Mouse (Mus musculus): ENCODE measurements around the gene Atp2a3. TPM values are rescaled to one million over a fixed set of nuclear protein-coding genes. Genes with fewer than 3 reads are reported as not detected.

Atp2a3 gene
- polyA plus RNA-seq, 1 experiment from 2014 or later: 4.0 TPM

- no peak for ATAC-seq (ENCODE audit: insufficient number of reproducible peaks, low FRiP score, low TSS enrichment, low read depth)
- no peak overlapping the region for H3K27ac ChIP-seq (replicated peaks)
- no peak overlapping the region for H3K9ac ChIP-seq
- no peaks in the 10 kb centered on the region for H3K36me3 ChIP-seq
- H3K4me2 ChIP-seq (replicated peaks): no peak overlapping the region
- no peak overlapping the region for H3K4me3 ChIP-seq (replicated peaks)
- WGBS: 41% methylated on average over 3 of the region's 3 CpGs
- no peaks in the 10 kb centered on the region for H3K27me3 ChIP-seq
- no peaks in the 10 kb centered on the region for H3K9me3 ChIP-seq (replicated peaks)
- 0 out of 2 replicates have a peak, but pooled peaks cover 4% of the 10 kb centered on the region for H3K4me1 ChIP-seq
Observed at GRCm38 (mm10) chr11:73007113-73007512, 46.1 kb downstream of the Atp2a3 start.

- 63% methylated on average over 11 of the region's 11 CpGs for WGBS
- Histone ChIP-seq H3K27ac (replicated peaks) (no peak overlapping the region), H3K9ac (no peak overlapping the region), H3K4me3 (replicated peaks) (no peak overlapping the region), H3K27me3 (no peaks in the 10 kb centered on the region), H3K4me1 (0 out of 2 replicates have a peak, but pooled peaks cover 4% of the 10 kb centered on the region), H3K9me3 (replicated peaks) (no peaks in the 10 kb centered on the region), H3K4me2 (replicated peaks) (no peak overlapping the region), H3K36me3 (no peaks in the 10 kb centered on the region)
- no peak for ATAC-seq (ENCODE audit: insufficient number of reproducible peaks, low FRiP score, low TSS enrichment, low read depth)
Observed at GRCm38 (mm10) chr11:73007698-73008481, 46.9 kb downstream of the Atp2a3 start.

- no peaks in the 10 kb centered on the region for H3K9me3 ChIP-seq (replicated peaks)
- no peak overlapping the region for H3K4me3 ChIP-seq (replicated peaks)
- no peak for ATAC-seq (ENCODE audit: insufficient number of reproducible peaks, low FRiP score, low TSS enrichment, low read depth)
- H3K4me2 ChIP-seq (replicated peaks): no peak overlapping the region
- H3K27me3 ChIP-seq: no peaks in the 10 kb centered on the region
- no peaks in the 10 kb centered on the region for H3K36me3 ChIP-seq
- H3K9ac ChIP-seq: no peak overlapping the region
- WGBS: 61% methylated on average over 2 of the region's 2 CpGs
- no peak overlapping the region for H3K27ac ChIP-seq (replicated peaks)
- H3K4me1 ChIP-seq: 0 out of 2 replicates have a peak, but pooled peaks cover 4% of the 10 kb centered on the region
Observed at GRCm38 (mm10) chr11:73008826-73009225, 47.9 kb downstream of the Atp2a3 start.

- no peaks in the 10 kb centered on the region for H3K9me3 ChIP-seq (replicated peaks)
- ATAC-seq (ENCODE audit: insufficient number of reproducible peaks, low FRiP score, low TSS enrichment, low read depth): no peak
- no peaks in the 10 kb centered on the region for H3K27me3 ChIP-seq
- H3K27ac ChIP-seq (replicated peaks): no peak overlapping the region
- 0 out of 2 replicates have a peak, but pooled peaks cover 7% of the 10 kb centered on the region for H3K4me1 ChIP-seq
- H3K4me2 ChIP-seq (replicated peaks): no peak overlapping the region
- 56% methylated on average over 13 of the region's 13 CpGs for WGBS
- no peak overlapping the region for H3K9ac ChIP-seq
- H3K36me3 ChIP-seq: no peaks in the 10 kb centered on the region
- H3K4me3 ChIP-seq (replicated peaks): no peak overlapping the region
Observed at GRCm38 (mm10) chr11:73009531-73010274, 48.7 kb downstream of the Atp2a3 start.

- no peak overlapping the region for H3K27ac ChIP-seq (replicated peaks)
- ATAC-seq (ENCODE audit: insufficient number of reproducible peaks, low FRiP score, low TSS enrichment, low read depth): no peak
- 68% methylated on average over 5 of the region's 5 CpGs for WGBS
Observed at GRCm38 (mm10) chr11:73013981-73014380, 53.0 kb downstream of the Atp2a3 start.

GRCm38 (mm10) chr11:73014831-73015344, 53.9 kb downstream of the Atp2a3 start:
- WGBS: 74% methylated on average over 4 of the region's 4 CpGs
- H3K4me1 ChIP-seq: peaks cover 31% of the 10 kb centered on the region
- H3K4me3 ChIP-seq (replicated peaks): no peak overlapping the region
- ATAC-seq (ENCODE audit: insufficient number of reproducible peaks, low FRiP score, low TSS enrichment, low read depth): no peak
- 0 out of 2 replicates have a peak, but pooled peaks cover 7% of the 10 kb centered on the region for H3K27me3 ChIP-seq
- H3K9ac ChIP-seq: no peak overlapping the region
- no peak overlapping the region for H3K4me2 ChIP-seq (replicated peaks)
- H3K9me3 ChIP-seq (replicated peaks): no peaks in the 10 kb centered on the region
- peak overlapping the region; percentile 44; the same call in 1 of the 2 replicates for H3K27ac ChIP-seq (replicated peaks)
- no peaks in the 10 kb centered on the region for H3K36me3 ChIP-seq

More at GRCm38 (mm10) chr11:73013981-73014380, 53.0 kb downstream of the Atp2a3 start:
- no peaks in the 10 kb centered on the region for H3K36me3 ChIP-seq
- no peaks in the 10 kb centered on the region for H3K9me3 ChIP-seq (replicated peaks)
- peaks cover 22% of the 10 kb centered on the region; the same call in 1 of the 2 replicates for H3K4me1 ChIP-seq
- H3K4me2 ChIP-seq (replicated peaks): no peak overlapping the region
- H3K9ac ChIP-seq: no peak overlapping the region
- H3K4me3 ChIP-seq (replicated peaks): no peak overlapping the region
- H3K27me3 ChIP-seq: no peaks in the 10 kb centered on the region

GRCm38 (mm10) chr11:73015391-73016102, 54.6 kb downstream of the Atp2a3 start:
- no peaks in the 10 kb centered on the region for H3K9me3 ChIP-seq (replicated peaks)
- H3K36me3 ChIP-seq: no peaks in the 10 kb centered on the region
- peaks cover 35% of the 10 kb centered on the region for H3K4me1 ChIP-seq
- no peak overlapping the region for H3K9ac ChIP-seq
- peaks cover 14% of the 10 kb centered on the region; the same call in 1 of the 2 replicates for H3K27me3 ChIP-seq
- WGBS: 67% methylated on average over 5 of the region's 5 CpGs
- peak overlapping the region; percentile 44; the same call in 1 of the 2 replicates for H3K27ac ChIP-seq (replicated peaks)
- no peak overlapping the region for H3K4me2 ChIP-seq (replicated peaks)
- ATAC-seq (ENCODE audit: insufficient number of reproducible peaks, low FRiP score, low TSS enrichment, low read depth): no peak
- H3K4me3 ChIP-seq (replicated peaks): no peak overlapping the region

- Histone ChIP-seq H3K4me3 (replicated peaks) (no peak overlapping the region), H3K9ac (no peak overlapping the region), H3K9me3 (replicated peaks) (no peaks in the 10 kb centered on the region), H3K27me3 (peaks cover 14% of the 10 kb centered on the region; the same call in 1 of the 2 replicates), H3K4me1 (peaks cover 35% of the 10 kb centered on the region), H3K27ac (replicated peaks) (peak overlapping the region; percentile 44; the same call in 1 of the 2 replicates), H3K36me3 (no peaks in the 10 kb centered on the region), H3K4me2 (replicated peaks) (no peak overlapping the region)
- 80% methylated on average over 6 of the region's 6 CpGs for WGBS
- ATAC-seq (ENCODE audit: insufficient number of reproducible peaks, low FRiP score, low TSS enrichment, low read depth): no peak
Observed at GRCm38 (mm10) chr11:73016103-73016420, 55.1 kb downstream of the Atp2a3 start.

GRCm38 (mm10) chr11:73018471-73019146, 57.6 kb downstream of the Atp2a3 start, which contains the start of gene Camkk1:
TSS of gene Camkk1 (plus strand) at chr11:73019008.
- Histone ChIP-seq H3K4me1 (peaks cover 35% of the 10 kb centered on the region), H3K36me3 (no peaks in the 10 kb centered on the region), H3K9me3 (replicated peaks) (no peaks in the 10 kb centered on the region), H3K9ac (peak within 1 kb of the TSS; percentile 37), H3K27me3 (peaks cover 14% of the 10 kb centered on the region; the same call in 1 of the 2 replicates), H3K4me3 (replicated peaks) (peak within 1 kb of the TSS; percentile 60), H3K27ac (replicated peaks) (peak within 1 kb of the TSS; percentile 68), H3K4me2 (replicated peaks) (peak within 1 kb of the TSS; percentile 97)
- ATAC-seq (ENCODE audit: insufficient number of reproducible peaks, low FRiP score, low TSS enrichment, low read depth): peak; percentile 94
- WGBS: under 1% methylated on average over 57 of the region's 57 CpGs

- H3K9ac ChIP-seq: peak overlapping the region; percentile 37
- no peaks in the 10 kb centered on the region for H3K9me3 ChIP-seq (replicated peaks)
- H3K4me2 ChIP-seq (replicated peaks): peak overlapping the region; percentile 97
- peaks cover 14% of the 10 kb centered on the region; the same call in 1 of the 2 replicates for H3K27me3 ChIP-seq
- peak overlapping the region; percentile 60 for H3K4me3 ChIP-seq (replicated peaks)
- H3K27ac ChIP-seq (replicated peaks): no peak overlapping the region
- ATAC-seq (ENCODE audit: insufficient number of reproducible peaks, low FRiP score, low TSS enrichment, low read depth): peak; percentile 25
- peaks cover 41% of the 10 kb centered on the region for H3K4me1 ChIP-seq
- no peaks in the 10 kb centered on the region for H3K36me3 ChIP-seq
- under 1% methylated on average over 46 of the region's 46 CpGs for WGBS
Observed at GRCm38 (mm10) chr11:73019147-73019795, 58.3 kb downstream of the Atp2a3 start.

All from embryonic facial prominence, embryonic 15.5 days (tissue).